Mouse (Mus musculus): Measurements from ENCODE around the gene Zfp704. TPM values are rescaled to one million over a fixed set of nuclear protein-coding genes. Genes with fewer than 3 reads are reported as not detected.

Gene Zfp704
- polyA plus RNA-seq, 1 experiment from 2014 or later, result 1.2 TPM

DNA sequence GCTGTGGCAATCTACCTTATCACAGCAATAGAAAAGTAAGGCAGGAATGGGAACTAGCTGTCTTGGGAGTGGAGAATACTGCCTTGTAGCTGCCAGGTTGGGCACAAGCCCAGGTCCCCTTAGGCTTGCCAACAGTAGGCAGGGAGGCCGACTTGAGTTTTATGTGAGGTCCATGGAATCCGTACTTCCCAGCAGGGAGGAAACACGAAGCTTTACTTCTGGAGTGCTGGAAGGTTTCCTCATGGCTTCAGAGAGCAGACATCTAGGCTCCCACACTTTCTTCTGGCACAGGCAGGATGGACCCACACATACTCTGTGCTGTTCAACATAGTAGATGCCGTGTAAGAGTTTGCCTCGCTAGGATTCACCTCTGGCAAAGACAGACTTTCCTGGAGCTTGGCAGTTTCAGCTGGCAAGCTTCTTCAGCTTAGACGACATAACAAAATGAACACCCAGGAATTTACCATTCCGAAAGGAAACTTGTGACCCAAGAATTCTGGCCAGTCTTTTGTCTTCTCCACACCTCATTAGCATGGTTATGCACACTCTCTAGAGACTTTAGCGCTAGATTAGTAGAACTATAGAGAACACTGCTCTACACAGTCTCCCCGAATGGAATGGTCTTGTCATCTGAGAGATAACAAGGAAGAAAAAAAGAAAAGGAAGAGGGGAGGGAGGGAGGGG is 79.6 kb downstream of the Zfp704 start:
- 72% methylated on average over 9 of the region's 9 CpGs for WGBS (ENCODE audit: insufficient replicate concordance)
- ATAC-seq (ENCODE audit: low read depth) (no peak), DNase-seq (no peak)
- Histone ChIP-seq H3K4me1 (replicated peaks) (peaks cover 2% of the 10 kb centered on the region; the same call in 1 of the 2 replicates), H3K4me2 (no peak overlapping the region), H3K27ac (no peak overlapping the region), H3K36me3 (no peaks in the 10 kb centered on the region), H3K4me3 (replicated peaks) (no peak overlapping the region), H3K9me3 (replicated peaks) (no peaks in the 10 kb centered on the region), H3K9ac (no peak overlapping the region), H3K27me3 (no peaks in the 10 kb centered on the region)

DNA sequence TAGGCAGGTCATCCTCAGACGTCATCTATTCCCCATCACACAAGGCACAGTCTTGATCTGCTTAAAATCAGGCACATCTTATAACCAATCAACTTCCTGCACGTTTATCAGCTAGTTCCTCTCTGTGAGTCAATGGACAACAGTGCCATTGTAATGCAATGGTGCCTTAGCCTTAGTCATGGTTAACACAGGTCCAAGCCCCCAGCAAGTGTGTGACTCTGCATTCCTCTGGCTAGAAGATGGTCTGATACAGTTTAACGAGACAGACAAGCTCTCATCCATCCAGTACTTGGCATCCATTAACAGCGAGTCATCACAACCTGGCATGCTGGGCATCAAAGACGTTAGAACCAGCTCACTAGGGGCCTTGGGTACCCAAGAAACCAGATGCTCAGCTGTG is 85.5 kb downstream of the Zfp704 start:
- Histone ChIP-seq H3K36me3 (no peaks in the 10 kb centered on the region), H3K27ac (no peak overlapping the region), H3K27me3 (no peaks in the 10 kb centered on the region), H3K9me3 (replicated peaks) (no peaks in the 10 kb centered on the region), H3K4me2 (no peak overlapping the region), H3K4me3 (replicated peaks) (no peak overlapping the region), H3K4me1 (replicated peaks) (peaks cover 37% of the 10 kb centered on the region), H3K9ac (no peak overlapping the region)
- DNase-seq (no peak), ATAC-seq (ENCODE audit: low read depth) (no peak)
- WGBS (ENCODE audit: insufficient replicate concordance), result 38% methylated on average over 5 of the region's 5 CpGs

DNA sequence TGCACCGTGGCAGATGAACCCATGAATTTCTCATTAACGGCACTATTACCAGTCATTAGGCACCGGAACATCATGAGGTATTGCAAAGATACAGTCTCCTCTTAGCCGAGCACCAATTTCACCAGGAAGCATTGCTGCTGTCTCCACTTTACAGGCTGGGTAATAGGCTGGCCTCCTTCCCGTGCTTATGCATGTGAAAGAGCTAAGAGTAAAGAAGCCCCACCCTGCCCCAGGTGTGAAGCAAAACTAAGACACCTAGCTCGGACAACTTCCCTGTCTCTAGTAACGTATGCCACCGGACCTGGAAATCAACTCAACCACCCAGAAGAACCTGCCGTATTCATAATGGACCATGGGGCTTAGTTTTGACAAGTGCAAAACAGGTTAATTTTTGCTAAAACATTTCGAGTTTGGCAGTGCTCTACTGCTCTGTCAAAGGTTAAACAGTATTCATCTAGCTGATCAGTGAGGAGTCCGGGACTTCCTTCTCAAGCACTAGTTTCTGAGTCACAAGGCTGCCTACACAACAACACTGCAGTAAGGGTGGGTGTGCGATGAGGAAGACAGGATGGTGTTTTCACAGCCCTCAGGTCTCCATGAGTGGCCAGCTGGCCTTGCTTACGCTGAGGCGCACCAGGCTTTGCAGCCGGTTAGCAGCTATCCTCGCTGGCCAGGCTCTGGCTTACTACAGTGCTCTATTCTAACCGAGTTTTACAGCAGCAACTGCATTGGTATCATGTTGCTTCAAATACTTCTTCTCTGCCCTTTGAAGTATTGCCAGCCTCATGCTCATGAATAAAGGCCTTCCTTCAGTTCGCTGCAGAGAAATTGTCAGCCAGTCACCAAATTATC is 86.6 kb downstream of the Zfp704 start:
- 72% methylated on average over 18 of the region's 18 CpGs for WGBS (ENCODE audit: insufficient replicate concordance)
- H3K9ac ChIP-seq, result no peak overlapping the region
- peaks cover 43% of the 10 kb centered on the region for H3K4me1 ChIP-seq (replicated peaks)
- no peak overlapping the region for H3K4me2 ChIP-seq
- H3K4me3 ChIP-seq (replicated peaks), result no peak overlapping the region
- no peaks in the 10 kb centered on the region for H3K36me3 ChIP-seq
- no peaks in the 10 kb centered on the region for H3K9me3 ChIP-seq (replicated peaks)
- H3K27ac ChIP-seq, result no peak overlapping the region
- ATAC-seq (ENCODE audit: low read depth) (no peak), DNase-seq (no peak)
- H3K27me3 ChIP-seq, result no peaks in the 10 kb centered on the region

- Histone ChIP-seq H3K36me3 (no peaks in the 10 kb centered on the region), H3K4me1 (replicated peaks) (peaks cover 52% of the 10 kb centered on the region), H3K4me2 (no peak overlapping the region), H3K9me3 (replicated peaks) (no peaks in the 10 kb centered on the region), H3K27me3 (no peaks in the 10 kb centered on the region), H3K4me3 (replicated peaks) (no peak overlapping the region), H3K27ac (no peak overlapping the region), H3K9ac (no peak overlapping the region)
- ATAC-seq (ENCODE audit: low read depth) (peak; percentile 56), DNase-seq (no peak)
- 60% methylated on average over 6 of the region's 6 CpGs for WGBS (ENCODE audit: insufficient replicate concordance)
Observed at GRCm38 (mm10) chr3:9522009-9522408, 87.9 kb downstream of the Zfp704 start.

GRCm38 (mm10) chr3:9520728-9521054 is 89.2 kb downstream of the Zfp704 start:
- H3K27me3 ChIP-seq, result no peaks in the 10 kb centered on the region
- no peak for ATAC-seq (ENCODE audit: low read depth)
- no peak overlapping the region for H3K9ac ChIP-seq
- DNase-seq, result no peak
- peaks cover 56% of the 10 kb centered on the region for H3K4me1 ChIP-seq (replicated peaks)
- H3K4me2 ChIP-seq, result no peak overlapping the region
- H3K9me3 ChIP-seq (replicated peaks), result no peaks in the 10 kb centered on the region
- no peak overlapping the region for H3K4me3 ChIP-seq (replicated peaks)
- peak overlapping the region; percentile 54; the same call in 1 of the 2 replicates for H3K27ac ChIP-seq
- 51% methylated on average over 7 of the region's 7 CpGs for WGBS (ENCODE audit: insufficient replicate concordance)
- no peaks in the 10 kb centered on the region for H3K36me3 ChIP-seq

- no peak for DNase-seq
- Histone ChIP-seq H3K27ac (peak overlapping the region; percentile 54), H3K27me3 (no peaks in the 10 kb centered on the region), H3K9ac (no peak overlapping the region), H3K36me3 (no peaks in the 10 kb centered on the region), H3K9me3 (replicated peaks) (no peaks in the 10 kb centered on the region), H3K4me3 (replicated peaks) (no peak overlapping the region), H3K4me1 (replicated peaks) (peaks cover 61% of the 10 kb centered on the region), H3K4me2 (0 out of 2 replicates have a peak overlapping the region, but pooled peaks have one; percentile 2)
- WGBS (ENCODE audit: insufficient replicate concordance), result 52% methylated on average over 17 of the region's 17 CpGs
- peak; percentile 72 for ATAC-seq (ENCODE audit: low read depth)
Observed at GRCm38 (mm10) chr3:9520051-9520727, 89.7 kb downstream of the Zfp704 start.

DNA sequence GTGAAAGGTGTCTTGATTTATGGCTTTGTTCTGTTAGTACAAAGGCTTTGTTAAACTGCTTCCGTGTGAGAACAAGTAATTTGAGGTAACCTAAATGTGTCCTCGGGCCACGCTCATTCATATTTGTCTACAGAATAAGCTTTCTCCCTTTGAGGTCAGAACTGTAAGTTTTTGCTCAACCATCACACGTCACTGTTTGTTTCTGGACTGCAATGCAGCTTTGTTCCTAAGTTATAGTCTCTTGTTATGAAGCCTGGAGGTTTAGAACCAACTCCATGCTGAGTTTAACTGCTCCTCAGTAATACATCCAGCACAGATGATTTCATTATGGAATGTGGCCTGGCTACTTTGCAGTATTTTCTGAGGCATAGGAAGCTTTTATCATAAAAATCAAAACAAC is 90.4 kb downstream of the Zfp704 start:
- Histone ChIP-seq H3K36me3 (no peaks in the 10 kb centered on the region), H3K27me3 (no peaks in the 10 kb centered on the region), H3K9ac (no peak overlapping the region), H3K27ac (no peak overlapping the region), H3K4me1 (replicated peaks) (peaks cover 59% of the 10 kb centered on the region), H3K9me3 (replicated peaks) (no peaks in the 10 kb centered on the region), H3K4me2 (no peak overlapping the region), H3K4me3 (replicated peaks) (no peak overlapping the region)
- WGBS (ENCODE audit: insufficient replicate concordance), result 64% methylated on average over 4 of the region's 4 CpGs
- DNase-seq (no peak), ATAC-seq (ENCODE audit: low read depth) (no peak)

- DNase-seq, result no peak
- Histone ChIP-seq H3K27ac (no peak overlapping the region), H3K4me1 (replicated peaks) (peaks cover 56% of the 10 kb centered on the region)
Observed at GRCm38 (mm10) chr3:9518936-9519335, 90.9 kb downstream of the Zfp704 start.

GRCm38 (mm10) chr3:9516119-9516855 is 93.6 kb downstream of the Zfp704 start:
- H3K4me3 ChIP-seq (replicated peaks), result no peak overlapping the region
- H3K9ac ChIP-seq, result no peak overlapping the region
- no peak overlapping the region for H3K4me2 ChIP-seq
- no peaks in the 10 kb centered on the region for H3K9me3 ChIP-seq (replicated peaks)
- no peaks in the 10 kb centered on the region for H3K36me3 ChIP-seq
- ATAC-seq (ENCODE audit: low read depth) (no peak), DNase-seq (no peak)
- peaks cover 39% of the 10 kb centered on the region for H3K4me1 ChIP-seq (replicated peaks)
- H3K27me3 ChIP-seq, result no peaks in the 10 kb centered on the region
- WGBS (ENCODE audit: insufficient replicate concordance), result 69% methylated on average over 7 of the region's 8 CpGs
- no peak overlapping the region for H3K27ac ChIP-seq

More at GRCm38 (mm10) chr3:9518936-9519335, 90.9 kb downstream of the Zfp704 start:
- H3K27me3 ChIP-seq, result no peaks in the 10 kb centered on the region
- no peak overlapping the region for H3K9ac ChIP-seq
- no peak for ATAC-seq (ENCODE audit: low read depth)
- no peaks in the 10 kb centered on the region for H3K36me3 ChIP-seq
- H3K4me3 ChIP-seq (replicated peaks), result no peak overlapping the region
- 72% methylated on average over 7 of the region's 7 CpGs for WGBS (ENCODE audit: insufficient replicate concordance)
- no peak overlapping the region for H3K4me2 ChIP-seq
- no peaks in the 10 kb centered on the region for H3K9me3 ChIP-seq (replicated peaks)

- no peak overlapping the region for H3K27ac ChIP-seq
Observed at GRCm38 (mm10) chr3:9515527-9515926, 94.4 kb downstream of the Zfp704 start.

DNA sequence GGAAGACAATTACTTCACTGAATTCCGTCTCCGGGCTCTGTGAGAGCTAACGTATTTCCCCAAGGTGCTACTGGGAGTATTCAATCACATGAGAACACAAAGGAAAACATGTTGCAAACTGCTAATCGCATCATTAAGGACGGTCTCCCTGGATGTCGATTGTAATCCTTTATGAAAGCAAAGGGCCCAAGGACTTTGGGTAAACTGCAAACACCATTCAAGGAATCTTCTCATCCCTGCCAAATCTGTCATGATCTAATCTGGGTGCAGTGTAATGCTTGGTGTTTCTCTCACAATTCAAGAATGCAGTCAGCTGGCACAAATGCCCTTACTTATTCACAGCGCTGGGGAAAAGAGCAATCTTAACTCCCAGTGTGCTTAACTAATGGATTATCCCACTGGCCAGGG is 96.2 kb downstream of the Zfp704 start:
- H3K9me3 ChIP-seq (replicated peaks), result no peaks in the 10 kb centered on the region
- no peak overlapping the region for H3K27ac ChIP-seq
- H3K9ac ChIP-seq, result no peak overlapping the region
- ATAC-seq (ENCODE audit: low read depth) (no peak), DNase-seq (no peak)
- WGBS (ENCODE audit: insufficient replicate concordance), result 75% methylated on average over 7 of the region's 7 CpGs
- no peaks in the 10 kb centered on the region for H3K36me3 ChIP-seq
- no peak overlapping the region for H3K4me2 ChIP-seq
- H3K27me3 ChIP-seq, result no peaks in the 10 kb centered on the region
- 0 out of 2 replicates have a peak, but pooled peaks cover 18% of the 10 kb centered on the region for H3K4me1 ChIP-seq (replicated peaks)
- H3K4me3 ChIP-seq (replicated peaks), result no peak overlapping the region

More at GRCm38 (mm10) chr3:9515527-9515926, 94.4 kb downstream of the Zfp704 start:
- Histone ChIP-seq H3K4me1 (replicated peaks) (peaks cover 34% of the 10 kb centered on the region), H3K9me3 (replicated peaks) (no peaks in the 10 kb centered on the region), H3K9ac (no peak overlapping the region), H3K36me3 (no peaks in the 10 kb centered on the region), H3K4me3 (replicated peaks) (no peak overlapping the region), H3K27me3 (no peaks in the 10 kb centered on the region), H3K4me2 (no peak overlapping the region)
- no peak for ATAC-seq (ENCODE audit: low read depth)
- WGBS (ENCODE audit: insufficient replicate concordance), result 46% methylated on average over 8 of the region's 8 CpGs
- no peak for DNase-seq
